Mouse (Mus musculus) lung, adult 2 months (tissue): ENCODE results near the gene Acvr1. TPM values are rescaled to one million over a fixed set of nuclear protein-coding genes. Genes with fewer than 3 reads are reported as not detected.

Source experiments
- DNase-seq: peaks from one replicate; pipeline ENCODE4 v3.0.0; 2022
- H3K4me1 ChIP-seq: fragments of 200-500 bp; 2 replicates; pipeline ENCODE4 v1.6.1; 2011; ENCODE audit warnings: low read length; ENCODE audit not compliant: control insufficient read depth, insufficient read depth
- H3K4me3 ChIP-seq: fragments of 200-500 bp; replicated peaks from 2 replicates; pipeline ENCODE3; 2011; ENCODE audit warnings: low read depth, mild to moderate bottlenecking, control low read depth, low read length; ENCODE audit errors: extremely low read depth
- CTCF ChIP-seq: fragments of 200-500 bp; IDR thresholded peaks from 2 replicates; pipeline ENCODE4 v1.5.1; 2011; ENCODE audit warnings: mild to moderate bottlenecking, low read length, control low read depth; ENCODE audit not compliant: insufficient read depth
- POLR2A ChIP-seq: fragments of 200-500 bp; IDR thresholded peaks from 2 replicates; pipeline ENCODE4 v1.6.1; 2011; ENCODE audit warnings: low read depth, mild to moderate bottlenecking, control low read depth, low read length, borderline replicate concordance; ENCODE audit errors: extremely low read depth
- WGBS: fragments of 180-500 bp; shearing (Covaris S2); methylation state at CpG from one replicate; pipeline ENCODE4 v1.1.7; 2018; 5-methylcytosine and 5-hydroxymethylcytosine counted together
- polyA plus RNA-seq: library from polyadenylated mRNA; depleted of rRNA; stranded (reverse); fragments of >200 nt; gene quantifications from 2 replicates; pipeline ENCODE4 v1.2.3, GENCODE M21; 2012

The Acvr1 gene
- polyA plus RNA-seq, 1 experiment = 9.7 TPM

DNA sequence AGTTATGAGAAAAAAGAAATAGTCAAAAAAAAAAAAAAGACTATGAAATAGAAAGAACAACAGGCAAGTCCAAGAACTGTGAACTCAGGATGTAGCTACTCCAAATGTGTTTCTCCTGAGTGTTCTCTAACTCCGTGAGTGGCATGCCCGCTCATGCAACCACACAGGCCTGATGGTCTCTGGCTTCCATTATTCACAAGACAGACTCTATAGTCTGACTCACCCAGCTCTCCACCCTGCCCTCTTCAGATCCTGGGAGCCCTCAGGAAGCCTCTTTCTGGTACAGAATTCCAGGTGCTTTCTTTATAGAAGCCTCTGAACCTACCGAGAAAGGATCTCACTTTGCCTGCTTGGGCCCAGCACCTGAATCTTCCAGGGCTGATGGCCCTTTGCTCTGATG lies 81.3 kb downstream of the Acvr1 start:
- no peak overlapping the region for H3K4me3 ChIP-seq
- no peak for TF ChIP-seq CTCF
- no peak for TF ChIP-seq POLR2A
- DNase-seq = no peak
- 66% methylated on average over 3 of the region's 3 CpGs for WGBS
- peaks cover 23% of the 10 kb centered on the region for H3K4me1 ChIP-seq

DNA sequence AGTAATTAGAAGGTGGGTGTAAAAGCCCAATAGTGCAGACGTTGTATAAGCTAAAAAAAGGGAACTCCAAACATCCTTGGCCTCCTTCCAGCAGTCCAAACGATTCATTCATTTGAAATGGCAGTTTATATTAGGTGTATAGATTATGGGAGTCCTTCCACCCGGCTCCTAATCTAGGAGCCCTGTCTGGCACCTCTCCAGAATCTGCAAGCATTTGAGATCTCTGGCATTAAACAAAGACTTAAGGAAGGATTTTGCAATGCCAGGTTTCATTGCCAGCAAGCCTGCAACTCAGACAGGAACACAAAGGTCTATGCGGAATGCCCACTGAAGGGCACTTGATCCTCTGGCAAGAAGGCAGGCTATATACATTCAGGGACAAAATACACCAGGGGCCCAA lies 81.8 kb downstream of the Acvr1 start:
- DNase-seq = peak; percentile 34
- H3K4me3 ChIP-seq = no peak overlapping the region
- 9% methylated on average over 4 of the region's 4 CpGs for WGBS

DNA sequence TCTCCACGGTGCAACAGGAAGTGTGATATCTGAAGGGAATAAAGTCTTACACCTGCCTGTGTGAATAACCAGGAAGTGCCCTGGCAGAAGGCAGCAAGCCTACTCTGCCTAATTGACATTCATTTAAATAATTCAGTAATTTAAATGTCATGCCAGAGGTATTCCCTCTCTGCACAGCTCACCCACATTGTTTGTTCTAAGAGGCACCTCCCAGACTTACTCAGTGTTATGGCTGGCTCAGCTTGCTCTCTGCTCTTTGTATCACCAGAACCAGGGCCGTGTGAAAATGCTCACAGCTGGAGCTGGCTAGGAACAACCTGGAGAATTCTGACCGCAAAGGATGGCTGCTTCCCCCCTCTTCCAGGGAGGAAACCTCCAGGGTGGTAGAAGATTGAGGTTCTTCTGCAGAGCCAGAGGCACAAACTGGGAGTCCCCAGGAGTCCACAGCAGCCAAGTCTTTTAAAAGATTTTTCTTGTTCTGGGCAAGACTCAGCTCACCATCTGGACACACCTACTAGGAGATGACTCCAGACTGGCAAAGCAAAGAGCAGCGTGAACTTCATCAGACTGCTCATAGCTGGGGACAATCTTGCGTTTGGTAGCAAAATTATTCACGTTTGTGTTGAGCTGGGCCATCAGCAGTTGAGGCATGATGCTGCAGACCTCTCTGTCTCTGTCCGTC lies 82.5 kb downstream of the Acvr1 start:
- no peak for DNase-seq
- 47% methylated on average over 7 of the region's 7 CpGs for WGBS
- Histone ChIP-seq H3K4me1 (peaks cover 21% of the 10 kb centered on the region), H3K4me3 (no peak overlapping the region)
- TF ChIP-seq POLR2A (no peak), CTCF (no peak)

More for the DNA sequence above, 81.8 kb downstream of the Acvr1 start:
- no peak for TF ChIP-seq CTCF
- TF ChIP-seq POLR2A = no peak
- peaks cover 24% of the 10 kb centered on the region for H3K4me1 ChIP-seq

DNA sequence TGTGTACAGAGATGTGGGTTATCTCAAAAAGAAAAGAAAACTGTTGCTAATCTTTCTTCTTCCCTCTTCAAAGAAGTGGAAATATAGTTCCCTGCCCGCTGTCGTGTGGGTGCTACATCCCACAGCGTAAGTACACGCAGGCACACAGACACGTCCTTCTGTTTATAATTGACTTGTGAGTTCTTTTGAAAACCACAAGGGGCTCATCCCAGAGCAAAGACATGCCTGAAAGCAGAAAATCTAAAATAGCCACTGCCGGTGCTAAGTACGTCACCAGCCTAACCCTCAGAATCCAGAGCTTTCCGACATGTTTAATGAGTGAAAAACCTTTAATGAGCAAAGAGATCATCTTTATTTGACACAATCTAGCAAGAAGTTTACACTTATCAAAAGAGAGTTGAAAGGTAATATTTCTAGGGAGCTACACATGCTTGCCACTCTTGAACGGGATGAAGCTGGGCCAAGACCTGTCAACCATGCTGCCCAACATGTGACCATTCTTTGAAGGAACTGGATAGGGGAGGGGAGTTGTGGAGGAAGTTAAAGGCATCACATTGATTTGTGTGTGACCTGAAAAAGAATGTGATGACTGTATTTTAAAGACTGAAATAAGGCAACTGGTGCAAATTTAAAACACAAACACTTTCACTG lies 85.4 kb downstream of the Acvr1 start:
- DNase-seq = no peak
- WGBS = 65% methylated on average over 9 of the region's 9 CpGs
- Histone ChIP-seq H3K4me1 (peaks cover 19% of the 10 kb centered on the region), H3K4me3 (no peak overlapping the region)
- no peak for TF ChIP-seq POLR2A
- TF ChIP-seq CTCF = no peak

DNA sequence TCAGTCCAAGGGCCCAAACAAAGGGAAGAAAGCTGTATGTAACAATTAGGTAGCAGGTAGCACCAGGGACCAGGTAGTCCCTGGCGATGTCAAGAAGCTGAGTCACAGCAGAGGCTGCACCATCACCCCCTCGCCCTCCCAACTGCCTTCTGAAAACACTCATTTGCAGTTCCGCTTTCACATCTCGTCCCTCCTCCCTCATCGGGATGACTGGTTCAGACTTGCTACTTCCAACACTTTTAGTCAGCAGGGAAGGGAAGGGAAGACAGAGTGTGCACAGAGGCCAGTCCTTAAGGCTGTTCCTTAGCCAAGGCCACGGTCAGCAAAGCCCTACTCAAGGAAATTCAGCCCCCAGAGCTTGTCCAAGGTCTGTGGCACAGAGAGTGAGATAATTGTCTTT lies 86.2 kb downstream of the Acvr1 start:
- no peak overlapping the region for H3K4me3 ChIP-seq
- TF ChIP-seq POLR2A = no peak
- TF ChIP-seq CTCF = no peak
- DNase-seq = no peak
- 42% methylated on average over 6 of the region's 6 CpGs for WGBS
- H3K4me1 ChIP-seq = peaks cover 13% of the 10 kb centered on the region

DNA sequence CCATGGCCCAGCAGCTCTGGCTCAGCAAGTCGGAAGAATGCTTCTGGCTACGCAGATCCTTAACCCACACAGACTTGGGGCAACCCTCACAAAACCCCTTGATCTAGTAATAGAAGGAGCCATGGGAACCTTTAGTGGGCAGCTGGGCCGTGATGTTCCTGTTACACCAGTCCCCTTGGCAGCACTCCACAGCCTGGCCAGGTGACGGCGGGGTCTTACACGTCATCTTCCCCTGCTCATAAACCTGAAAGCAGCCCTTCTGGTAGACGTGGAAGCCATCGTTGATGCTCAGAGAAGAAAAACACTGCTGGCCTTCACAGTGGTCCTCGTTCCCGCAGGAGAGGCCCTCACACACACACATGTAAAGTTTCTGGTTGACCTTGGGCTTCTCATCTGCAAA lies 87.4 kb downstream of the Acvr1 start:
- WGBS = 92% methylated on average over 10 of the region's 10 CpGs
- no peak for TF ChIP-seq POLR2A
- no peak for TF ChIP-seq CTCF
- DNase-seq = no peak
- Histone ChIP-seq H3K4me3 (no peak overlapping the region), H3K4me1 (peaks cover 9% of the 10 kb centered on the region; the same call in 1 of the 2 replicates)

DNA sequence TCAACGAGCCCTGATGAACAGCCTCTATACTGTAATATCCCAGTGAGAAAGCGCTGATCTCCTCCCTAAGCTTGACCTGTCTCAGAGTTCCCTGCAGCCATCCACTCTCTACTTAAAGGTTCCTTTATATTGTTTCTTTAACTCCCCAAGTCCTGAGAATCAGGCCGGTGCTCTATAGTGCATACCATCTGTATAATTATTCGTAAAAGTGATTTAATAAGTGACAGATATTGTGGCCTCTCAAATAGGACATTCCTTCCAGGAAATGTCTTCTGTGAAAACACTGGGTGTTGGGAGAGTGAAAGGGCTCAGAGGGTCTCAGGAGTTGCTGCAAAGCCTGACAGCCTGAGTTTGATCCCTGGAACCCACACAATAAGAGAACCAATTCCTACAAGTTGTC lies 88.8 kb downstream of the Acvr1 start:
- DNase-seq = no peak
- Histone ChIP-seq H3K4me1 (peaks cover 4% of the 10 kb centered on the region; the same call in 1 of the 2 replicates), H3K4me3 (no peak overlapping the region)
- TF ChIP-seq POLR2A = no peak
- TF ChIP-seq CTCF = no peak
- 94% methylated on average over 4 of the region's 4 CpGs for WGBS

DNA sequence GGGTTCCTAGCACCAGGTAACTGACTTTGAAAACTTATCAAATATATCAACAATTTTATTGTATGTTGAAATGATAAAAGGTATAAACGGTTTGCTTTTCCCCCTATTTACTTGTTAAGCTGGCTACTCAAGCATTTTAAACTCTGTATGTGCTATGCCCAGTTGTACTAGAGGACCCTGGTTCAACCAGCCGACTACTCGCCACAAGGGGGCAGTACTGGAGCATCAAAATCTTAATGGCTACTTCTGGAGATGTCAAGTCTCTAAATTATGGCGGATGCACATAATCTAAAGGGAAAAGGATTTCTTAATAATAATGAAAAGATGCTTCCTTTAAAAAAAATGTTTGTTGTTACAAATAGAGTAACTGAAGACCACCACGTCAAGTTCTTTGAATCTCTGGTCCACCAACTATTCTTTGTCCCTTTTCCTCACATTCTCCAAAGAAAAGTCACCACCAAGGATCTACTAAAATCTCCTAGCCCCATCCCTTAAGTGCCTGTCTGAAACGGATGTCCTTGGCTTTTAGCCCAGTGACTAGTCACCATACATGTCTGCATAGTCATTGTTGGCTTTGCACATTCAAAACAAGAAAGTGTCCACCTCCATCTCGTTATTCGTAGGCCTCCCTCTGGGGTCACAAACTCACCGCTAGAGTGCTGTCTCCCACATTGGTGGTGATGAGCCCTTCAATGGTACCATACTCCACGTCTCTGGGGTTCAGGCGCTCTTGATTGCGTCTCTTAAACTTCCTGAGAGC lies 89.8 kb downstream of the Acvr1 start:
- 57% methylated on average over 12 of the region's 12 CpGs for WGBS
- Histone ChIP-seq H3K4me1 (peaks cover 4% of the 10 kb centered on the region; the same call in 1 of the 2 replicates), H3K4me3 (no peak overlapping the region)
- DNase-seq = peak; percentile 78
- TF ChIP-seq POLR2A (no peak), CTCF (peak; percentile 78)

DNA sequence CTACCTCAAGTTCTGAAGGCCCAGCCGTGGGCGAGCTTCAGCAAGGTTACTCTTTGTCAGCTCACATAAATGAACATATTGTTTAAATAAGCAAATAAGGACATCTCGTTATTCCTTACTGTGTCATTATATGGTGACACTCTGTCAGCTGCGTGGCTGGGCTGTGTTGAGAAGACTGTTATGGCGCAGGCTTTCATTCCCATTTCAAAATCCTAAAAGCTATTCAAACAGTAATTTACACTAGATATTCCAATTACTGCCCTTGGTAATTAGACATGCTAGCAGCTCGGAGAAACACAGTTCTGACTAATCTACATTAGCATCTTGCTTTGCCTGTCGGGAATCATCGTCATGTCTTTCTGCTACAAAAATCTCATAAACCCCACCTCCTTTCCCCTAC lies 91.4 kb downstream of the Acvr1 start:
- Histone ChIP-seq H3K4me1 (no peaks in the 10 kb centered on the region), H3K4me3 (no peak overlapping the region)
- no peak for DNase-seq
- TF ChIP-seq CTCF (no peak), POLR2A (no peak)
- 93% methylated on average over 8 of the region's 8 CpGs for WGBS

DNA sequence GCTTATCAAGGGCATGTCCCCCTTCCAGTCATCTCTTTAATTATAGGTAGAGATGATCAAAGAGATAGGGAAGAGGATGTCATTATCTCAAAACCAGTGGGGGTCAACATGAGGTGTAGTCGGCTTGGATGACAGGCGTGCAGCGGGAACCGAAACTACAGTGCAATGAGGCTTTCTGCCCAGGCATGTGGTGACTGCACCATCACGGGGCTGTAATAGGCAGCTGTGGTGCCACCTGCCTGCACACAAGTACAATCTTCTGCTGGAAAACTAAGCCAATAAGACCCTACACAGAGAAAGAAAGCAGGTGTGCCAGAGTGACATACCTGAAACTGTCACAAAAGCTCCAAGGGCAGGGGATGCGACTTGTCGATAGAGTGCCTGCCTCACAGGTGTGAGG lies 96.7 kb downstream of the Acvr1 start:
- no peak for DNase-seq
- WGBS = 86% methylated on average over 7 of the region's 7 CpGs
- Histone ChIP-seq H3K4me3 (no peak overlapping the region), H3K4me1 (no peaks in the 10 kb centered on the region)
- TF ChIP-seq POLR2A (no peak), CTCF (no peak)
